In genomic region chr2:115483418-115484288, GRCm38 (mm10) we compare ENCODE assay signal across 9 mouse cellular contexts.
DNase-seq lines count a peak whose midpoint lies in the region; ATAC-seq lines count a peak whose summit lies in the region.
"Had no signal": no experiment of that assay in that cellular context is flagged by ENCODE, and none has a peak within 500 bp of the region (broad histone marks: within the 10 kb centered on the region; RNA-seq: fewer than 3 reads in every experiment).

No protein-coding gene starts in this region.

- no peak overlapping the region for H3K27ac ChIP-seq in heart, embryonic 11.5 days (ENCODE audit: low read depth, low read length)
- H3K27ac ChIP-seq in limb, embryonic 10.5 days = peak overlapping the region; percentile 2; the same call in 1 of the 2 replicates
- H3K27ac ChIP-seq: hindbrain, embryonic 14.5 days had no signal

- no peak overlapping the region for H3K4me3 ChIP-seq in heart, embryonic 11.5 days (ENCODE audit: low read depth, low read length)
- no peak overlapping the region for H3K4me3 ChIP-seq in limb, embryonic 10.5 days

- no peaks in the 10 kb centered on the region for H3K4me1 ChIP-seq in heart, embryonic 11.5 days (ENCODE audit: control insufficient read depth, insufficient read depth, low read length)
- H3K4me1 ChIP-seq in limb, embryonic 10.5 days = peaks cover 17% of the 10 kb centered on the region

- H3K4me2 ChIP-seq in heart, embryonic 11.5 days = no peak overlapping the region
- H3K4me2 ChIP-seq: hindbrain, embryonic 14.5 days had no signal

- peak; percentile 93 for DNase-seq in heart, adult 11 months
- peak; percentile 8 to 14 for DNase-seq in gastrocnemius, postnatal 36 days
- DNase-seq in limb, embryonic 10.5 days (ENCODE audit: low spot score) = peak; percentile 71
- peak; percentile 11 for DNase-seq in skeletal muscle tissue, adult 2 months (ENCODE audit: low read depth, low spot score)
- DNase-seq in right cerebral cortex, adult 18-20 months = no peak
- no peak for DNase-seq in right cerebral cortex, postnatal 25 days

- no peaks in the 10 kb centered on the region for H3K27me3 ChIP-seq in heart, embryonic 11.5 days (ENCODE audit: control insufficient read depth, insufficient read depth, low read length)
- H3K27me3 ChIP-seq in limb, embryonic 10.5 days (ENCODE audit: low read depth, poor library complexity, severe bottlenecking) = no peaks in the 10 kb centered on the region

- 67% methylated on average over 13 of the region's 13 CpGs for WGBS in heart, embryonic 11.5 days (ENCODE audit: insufficient replicate concordance)
- WGBS in limb, embryonic 10.5 days = 85% methylated on average over 13 of the region's 13 CpGs

- H3K9me3 ChIP-seq in heart, embryonic 11.5 days (replicated peaks; ENCODE audit: control insufficient read depth, low read length) = no peaks in the 10 kb centered on the region
- no peaks in the 10 kb centered on the region for H3K9me3 ChIP-seq in limb, embryonic 10.5 days (replicated peaks)

- H3K9ac ChIP-seq in heart, embryonic 11.5 days (ENCODE audit: low read depth, low read length) = no peak overlapping the region
- H3K9ac ChIP-seq: hindbrain, embryonic 14.5 days had no signal

- intact Hi-C loops in gastrocnemius, postnatal 36 days (cut with DNase I) = no loop called here

- no peak for ATAC-seq in heart, embryonic 11.5 days (replicated peaks; ENCODE audit: insufficient number of reproducible peaks, low FRiP score, low TSS enrichment)
- no peak for ATAC-seq in megakaryocyte-erythroid progenitor cell, adult 5-6 weeks (replicated peaks; ENCODE audit: low FRiP score, low TSS enrichment, poor library complexity, severe bottlenecking)

- no peaks in the 10 kb centered on the region for H3K36me3 ChIP-seq in heart, embryonic 11.5 days (ENCODE audit: control insufficient read depth, insufficient read depth, low read length)
- H3K36me3 ChIP-seq in limb, embryonic 10.5 days = no peaks in the 10 kb centered on the region

Comparison
In these comparisons a context has a peak if more than half of its experiments do, and no peak if none do; other contexts are left out.
1. DNase-seq: peak in heart, adult 11 months (single experiment), gastrocnemius, postnatal 36 days (2 of 2), limb, embryonic 10.5 days (single experiment) and skeletal muscle tissue, adult 2 months (single experiment); none in right cerebral cortex, adult 18-20 months (single experiment) and right cerebral cortex, postnatal 25 days (single experiment).